13 mouse cellular contexts compared by ENCODE assay signal in the genomic region with DNA sequence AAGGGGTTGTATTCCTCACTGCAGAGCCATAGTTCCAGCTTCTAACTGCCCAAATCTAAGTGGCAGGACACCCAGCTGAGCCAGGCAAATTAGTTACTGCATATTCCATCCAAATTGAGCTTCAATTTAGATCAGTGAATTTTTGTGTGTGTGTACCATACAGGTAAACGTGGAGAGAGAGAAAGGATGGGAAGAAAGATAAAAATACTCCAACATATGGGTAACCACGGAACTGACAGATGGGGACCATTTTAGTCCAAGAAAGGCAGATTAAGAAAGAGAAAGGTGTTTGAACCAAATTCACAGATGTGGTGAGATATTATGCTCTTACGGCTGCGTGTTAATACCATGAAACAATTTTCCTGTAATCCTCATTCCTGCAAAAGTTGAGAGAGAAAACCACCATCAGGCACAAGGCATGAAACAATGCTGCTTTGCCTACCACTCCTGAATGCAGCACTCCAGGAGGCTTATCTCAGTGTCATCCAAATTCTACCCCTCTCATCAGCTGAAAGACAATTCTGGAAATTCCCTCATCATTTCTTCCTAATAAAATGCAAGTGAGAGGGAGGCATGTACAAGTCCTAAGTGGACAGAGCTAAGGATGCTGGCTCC.
"Had no signal": no experiment of that assay in that cellular context is flagged by ENCODE, and none has a peak within 500 bp of the region (broad histone marks: within the 10 kb centered on the region; RNA-seq: fewer than 3 reads in every experiment).

No protein-coding gene starts in this region.

- DNase-seq: kidney, adult 11 months; kidney, adult 8-10 months; kidney, postnatal 10 days; kidney, postnatal 36 days; liver, embryonic 13.5 days; lung, adult 2 months; lung, postnatal 14 days; lung, postnatal 4 days; right cerebral cortex, postnatal 25 days; spleen, adult 18-20 months; thymus, adult 18-20 months; thymus, postnatal 36 days had no signal

- ATAC-seq: midbrain, embryonic 15.5 days had no signal
